Mouse (Mus musculus): ENCODE measurements at regions not wholly inside any gene's neighbourhood (a gene's known extent, or its start where the extent isn't known, plus 50 kb on each side); places are given as distances from the start of the nearest gene placed in this dataset.

GRCm38 (mm10) chr15:72383062-72383461, 1451.3 kb upstream of the Gm6569 start:
- TF ChIP-seq CTCF (IDR thresholded peaks at IDR 0.05) (no peak), POLR2A (IDR thresholded peaks at IDR 0.05; ENCODE audit: insufficient read depth, low read depth, low read length) (no peak), EP300 (IDR thresholded peaks at IDR 0.05; ENCODE audit: insufficient read depth, low read depth, low read length) (no peak)

Measured in heart, adult 2 months (tissue).